Mouse (Mus musculus): ENCODE data around the gene Zfp148.

DNA sequence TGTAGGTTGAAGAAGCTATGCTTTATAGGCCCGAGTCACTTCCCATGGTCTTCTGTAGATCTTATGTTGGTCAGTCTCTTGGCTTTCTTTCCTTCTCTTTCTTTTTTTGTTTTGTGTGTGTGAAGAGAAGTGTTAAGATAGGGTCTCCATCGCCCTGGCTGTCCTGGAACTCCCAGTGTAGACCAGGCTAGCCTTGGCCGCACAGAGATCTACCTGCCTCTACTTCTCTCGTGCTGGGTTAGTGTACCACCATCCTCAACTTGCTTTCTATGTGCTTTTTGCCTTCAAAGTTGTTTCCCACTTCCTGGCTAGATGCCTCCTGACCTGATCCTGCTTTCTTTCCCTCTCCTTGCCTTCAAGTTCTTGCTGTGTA, 84.6 kb downstream of the Zfp148 start:
- no peak for TF ChIP-seq CTCF (IDR thresholded peaks at IDR 0.05)
- no peak for TF ChIP-seq EP300 (IDR thresholded peaks at IDR 0.05)
